Mouse (Mus musculus): ENCODE measurements around the gene Blnk.

GRCm38 (mm10) chr19:40895393-40895703 is 99.0 kb downstream of the Blnk start:
- no peak for TF ChIP-seq EP300 (IDR thresholded peaks at IDR 0.05; ENCODE audit: low read depth)
- no peak for TF ChIP-seq CTCF (IDR thresholded peaks at IDR 0.05; ENCODE audit: low read depth)
